Mouse (Mus musculus): ENCODE measurements around the gene Zer1.
"Not testable (repeated sequence)": the region's sequence is repeated elsewhere in the genome, so short reads cannot be mapped to it uniquely, and the experiment has no call there.

The Zer1 gene

DNA sequence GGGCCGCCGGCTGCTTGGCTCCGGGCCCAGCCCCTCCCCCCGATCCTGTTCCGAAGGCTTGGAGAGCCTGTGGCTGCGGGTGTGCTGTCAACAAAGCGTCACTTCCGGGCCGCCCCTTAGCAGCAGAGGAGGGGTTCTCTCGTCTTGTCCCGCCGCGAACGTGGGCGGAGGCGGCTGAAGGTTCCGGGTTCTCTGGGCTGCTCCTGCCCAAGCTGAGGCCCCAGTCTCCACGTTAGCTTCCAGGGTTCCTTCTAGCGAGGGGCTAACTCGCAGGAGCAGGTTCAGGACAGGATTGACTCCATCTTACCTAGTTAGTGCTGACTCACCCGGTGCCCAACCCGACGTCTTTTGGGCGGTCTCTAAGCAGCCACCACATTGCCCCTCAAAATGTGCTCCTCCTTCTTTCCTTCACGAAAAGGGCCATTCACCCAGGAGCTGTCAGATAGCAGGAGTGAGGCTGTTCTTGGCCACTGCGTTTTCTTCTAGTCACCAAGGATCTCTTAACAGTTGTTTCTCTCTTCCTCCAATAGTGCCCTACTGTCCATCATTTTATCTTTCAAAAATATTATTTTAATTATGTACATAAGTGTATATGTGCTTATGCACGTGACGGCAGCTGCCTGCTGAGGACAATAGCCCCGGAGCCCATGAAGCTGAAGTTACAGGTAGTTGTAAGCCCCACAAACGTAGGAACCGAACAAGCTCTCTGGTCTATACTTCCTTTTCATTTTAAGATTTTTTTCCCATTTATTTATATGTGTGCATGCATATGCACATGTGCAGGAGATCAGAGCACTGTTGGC lies at the start of gene Zer1:
Gene Zer1, minus strand, starts transcription at position 114 of the 803 bp plus-strand sequence.
- DNase-seq (ENCODE audit: low read depth, low spot score), result peak; percentile 84

GRCm38 (mm10) chr2:30173541-30174240 lies 49.3 kb upstream of the Zer1 start:
- DNase-seq (ENCODE audit: low read depth, low spot score), result no peak

DNA sequence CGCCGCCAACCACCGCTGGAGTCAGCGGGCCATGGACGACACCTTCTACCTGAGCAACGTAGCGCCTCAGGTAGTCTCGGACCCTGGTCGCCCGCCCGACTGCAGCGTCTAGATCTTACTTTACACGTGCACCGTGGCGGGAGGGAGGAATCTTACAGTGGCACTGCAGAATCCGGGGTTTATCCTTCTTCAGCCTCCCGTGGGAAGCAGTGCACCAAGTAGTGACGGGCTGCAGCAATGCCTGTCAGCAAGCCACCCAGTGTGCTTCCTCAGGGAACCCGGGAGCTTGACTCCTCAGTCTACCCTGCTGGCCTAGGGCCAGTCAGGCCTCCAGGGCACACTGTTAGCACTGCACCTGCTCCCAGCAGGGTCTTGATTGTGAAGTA lies 47.6 kb upstream of the Zer1 start:
- DNase-seq (ENCODE audit: low read depth, low spot score), result no peak

DNA sequence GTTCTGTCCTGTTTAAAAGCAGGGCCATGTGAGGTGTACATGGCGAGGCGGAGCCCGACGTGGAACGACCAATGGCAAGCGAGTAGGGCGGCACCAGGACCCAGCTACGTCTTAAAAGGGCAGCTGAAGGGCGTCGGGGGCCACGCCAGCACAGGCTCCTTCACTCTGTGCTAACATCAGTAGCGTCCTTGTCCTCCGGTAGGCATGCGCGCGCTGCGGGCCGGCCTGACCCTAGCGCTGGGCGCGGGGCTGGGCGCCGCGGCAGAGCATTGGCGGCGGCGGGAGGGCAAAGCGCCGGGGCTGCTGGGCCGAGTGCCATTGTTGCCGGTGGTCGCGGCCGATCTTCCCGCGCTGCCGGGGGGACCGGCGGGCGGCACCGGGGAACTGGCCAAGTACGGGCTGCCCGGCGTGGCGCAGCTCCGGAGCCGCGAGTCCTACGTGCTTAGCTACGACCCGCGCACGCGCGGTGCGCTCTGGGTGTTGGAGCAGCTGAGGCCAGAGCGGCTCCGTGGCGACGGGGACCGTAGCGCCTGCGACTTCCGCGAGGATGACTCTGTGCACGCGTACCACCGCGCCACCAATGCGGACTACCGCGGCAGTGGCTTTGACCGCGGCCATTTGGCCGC lies 47.1 kb upstream of the Zer1 start, which contains the start of gene Endog:
Gene Endog, plus strand, starts transcription at position 123 of the 626 bp plus-strand sequence.
- DNase-seq (ENCODE audit: low read depth, low spot score), result peak; percentile 78

- peak; percentile 13 for DNase-seq (ENCODE audit: low read depth, low spot score)
Measured at GRCm38 (mm10) chr2:30166677-30167076, 42.3 kb upstream of the Zer1 start.

GRCm38 (mm10) chr2:30164340-30164932 lies 40.1 kb upstream of the Zer1 start:
- no peak for DNase-seq (ENCODE audit: low read depth, low spot score)

GRCm38 (mm10) chr2:30161809-30162208 lies 37.4 kb upstream of the Zer1 start:
- peak; percentile 68 for DNase-seq (ENCODE audit: low read depth, low spot score)

GRCm38 (mm10) chr2:30159871-30160270 lies 35.5 kb upstream of the Zer1 start:
- not testable (repeated sequence) for DNase-seq (ENCODE audit: low read depth, low spot score)

DNA sequence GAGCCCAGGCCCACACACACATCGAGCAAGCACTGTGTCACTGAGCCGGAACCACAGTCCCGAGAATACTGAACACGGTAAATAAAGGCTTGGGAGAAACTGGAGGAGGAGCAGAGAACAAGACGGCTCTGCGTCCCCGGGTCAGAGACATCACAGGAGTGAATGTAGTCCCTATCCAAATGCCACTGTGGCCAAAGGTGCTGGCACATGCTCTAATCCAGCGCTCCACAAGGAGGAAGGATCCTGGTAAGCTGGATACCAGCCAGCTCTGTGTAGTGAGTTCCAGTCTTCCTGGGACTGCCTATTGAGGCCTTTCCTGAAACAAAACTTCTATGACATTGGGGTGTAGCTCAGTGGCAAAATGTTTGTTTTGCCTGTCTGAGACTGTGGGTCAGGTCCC lies 28.2 kb upstream of the Zer1 start:
- no peak for DNase-seq (ENCODE audit: low read depth, low spot score)

DNA sequence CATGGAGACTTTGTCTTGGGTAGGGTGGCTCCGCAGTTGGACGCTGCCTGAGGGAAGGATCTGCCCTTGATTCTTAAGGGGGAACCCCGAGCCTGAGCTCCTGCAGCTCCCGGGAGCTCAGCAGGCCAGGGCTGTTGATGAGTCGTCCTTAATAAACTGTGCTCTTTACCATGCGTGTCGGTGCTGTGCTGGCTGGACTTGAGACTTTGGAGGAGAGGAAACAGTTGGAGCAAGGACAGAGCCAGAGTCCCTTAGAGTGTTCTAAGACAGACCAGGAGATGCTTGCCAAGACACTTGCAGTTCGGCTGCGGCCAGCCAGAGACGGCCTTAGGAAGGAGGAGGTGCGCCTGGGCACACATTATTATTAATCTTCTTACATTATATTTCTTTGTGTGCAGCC lies 27.5 kb upstream of the Zer1 start:
- no peak for DNase-seq (ENCODE audit: low read depth, low spot score)

GRCm38 (mm10) chr2:30147466-30147865 lies 23.1 kb upstream of the Zer1 start:
- no peak for DNase-seq (ENCODE audit: low read depth, low spot score)

DNA sequence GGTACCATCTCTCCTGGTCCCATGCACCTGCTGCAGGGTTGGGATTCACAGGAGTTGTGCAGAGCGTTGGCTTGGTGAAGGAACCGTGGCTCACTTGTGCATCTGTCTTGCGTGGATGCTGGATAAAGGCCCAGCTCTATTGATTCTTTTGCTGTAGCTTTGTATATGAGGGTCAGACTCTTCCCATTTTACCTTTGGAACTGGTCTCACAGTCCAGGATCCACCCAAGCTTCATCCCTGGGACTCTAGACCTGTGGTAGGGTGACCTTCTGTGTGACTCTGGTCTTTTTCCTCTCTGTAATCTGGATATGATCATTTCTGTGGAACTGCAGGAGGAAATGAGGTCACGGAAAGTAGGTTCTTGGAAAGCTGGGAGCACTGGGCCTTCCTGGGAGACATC lies 20.1 kb upstream of the Zer1 start:
- no peak for DNase-seq (ENCODE audit: low read depth, low spot score)

DNA sequence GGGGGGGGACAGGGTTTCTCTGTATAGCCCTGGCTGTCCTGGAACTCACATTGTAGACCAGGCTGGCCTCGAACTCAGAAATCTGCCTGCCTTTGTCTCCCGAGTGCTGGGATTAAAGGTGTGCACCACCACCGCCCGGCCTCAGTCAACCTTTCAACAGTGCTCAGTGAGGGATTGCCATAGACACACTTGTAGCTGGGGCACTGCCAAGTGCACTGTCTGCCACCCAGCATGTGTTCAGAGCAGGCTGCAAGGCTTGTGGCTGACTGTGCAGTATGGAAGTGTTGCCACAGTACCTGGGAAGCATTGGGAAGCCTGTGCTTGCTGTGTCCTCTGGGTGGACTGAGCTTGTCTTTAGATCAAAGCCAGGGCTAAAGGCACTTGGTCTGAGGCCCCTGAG lies 15.6 kb upstream of the Zer1 start:
- DNase-seq (ENCODE audit: low read depth, low spot score), result not testable (repeated sequence)

- no peak for DNase-seq (ENCODE audit: low read depth, low spot score)
Measured at GRCm38 (mm10) chr2:30136458-30136857, 12.1 kb upstream of the Zer1 start.

GRCm38 (mm10) chr2:30134928-30135620 lies 10.7 kb upstream of the Zer1 start:
- no peak for DNase-seq (ENCODE audit: low read depth, low spot score)

- DNase-seq (ENCODE audit: low read depth, low spot score), result no peak
Measured at GRCm38 (mm10) chr2:30134378-30134711, 10.0 kb upstream of the Zer1 start.

GRCm38 (mm10) chr2:30133613-30134377 lies 9.4 kb upstream of the Zer1 start, which contains the start of gene Tbc1d13:
TSS of gene Tbc1d13 (plus strand) at chr2:30133746.
- peak; percentile 89 for DNase-seq (ENCODE audit: low read depth, low spot score)

GRCm38 (mm10) chr2:30132801-30133612 lies 8.6 kb upstream of the Zer1 start:
- DNase-seq (ENCODE audit: low read depth, low spot score), result no peak

DNA sequence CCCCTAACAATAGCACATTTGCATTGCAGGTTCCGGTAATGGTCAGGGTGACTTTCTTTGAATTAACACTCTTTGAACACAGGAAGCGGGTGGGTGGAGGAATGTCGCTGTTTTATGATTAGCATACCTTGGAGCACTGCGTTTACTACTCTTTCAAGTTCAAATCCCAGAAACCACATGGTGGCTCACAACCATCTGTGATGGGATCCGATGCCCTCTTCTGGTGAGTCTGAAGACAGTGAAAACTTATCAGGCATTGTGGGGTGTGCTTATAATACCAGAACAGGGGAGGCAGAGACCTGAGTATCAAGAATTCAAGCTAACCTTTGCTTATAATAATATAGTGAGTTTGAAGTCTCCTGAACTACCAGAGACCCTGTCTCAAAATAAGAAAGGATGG lies 6.9 kb upstream of the Zer1 start:
- DNase-seq (ENCODE audit: low read depth, low spot score), result not testable (repeated sequence)

DNA sequence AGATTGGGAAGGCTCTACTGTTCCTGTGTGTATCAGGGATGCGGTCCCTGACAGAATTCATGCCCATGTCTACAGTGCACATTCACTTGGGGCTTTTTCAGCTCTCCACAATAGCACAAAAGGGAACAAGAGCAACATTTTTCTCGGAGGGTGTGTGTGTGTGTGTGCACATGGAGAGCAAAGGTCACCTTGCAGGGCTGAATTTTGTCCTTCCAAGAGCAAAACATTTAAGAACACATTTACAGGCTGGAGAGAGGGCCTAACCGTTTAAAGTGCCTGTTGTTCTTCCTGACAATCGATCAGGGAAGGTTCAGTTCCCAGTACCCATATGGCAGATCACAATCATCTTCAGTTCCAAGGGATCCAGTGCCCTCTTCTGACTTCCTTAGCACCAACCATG lies 5.8 kb upstream of the Zer1 start:
- DNase-seq (ENCODE audit: low read depth, low spot score), result no peak
